Mouse (Mus musculus): ENCODE data around the gene Mybbp1a. TPM values are rescaled to one million over a fixed set of nuclear protein-coding genes. Genes with fewer than 3 reads are reported as not detected.
"Not testable (repeated sequence)": the region's sequence is repeated elsewhere in the genome, so short reads cannot be mapped to it uniquely, and the experiment has no call there.

Mybbp1a gene
- polyA plus RNA-seq, 1 experiment, result 57.1 TPM

GRCm38 (mm10) chr11:72425201-72425600 is 16.0 kb upstream of the Mybbp1a start:
- Histone ChIP-seq H3K4me3 (ENCODE audit: control insufficient read depth, insufficient read depth, low read length) (no peak overlapping the region), H3K27ac (ENCODE audit: control insufficient read depth, insufficient read depth, low read length) (no peak overlapping the region), H3K36me3 (ENCODE audit: control insufficient read depth, insufficient read depth, low read length) (no peaks in the 10 kb centered on the region), H3K27me3 (ENCODE audit: control insufficient read depth, insufficient read depth, low read length) (no peaks in the 10 kb centered on the region), H3K4me1 (replicated peaks; ENCODE audit: control insufficient read depth, insufficient read depth, low read length) (no peaks in the 10 kb centered on the region; the same call in 1 of the 2 replicates)
- TF ChIP-seq CTCF (IDR thresholded peaks at IDR 0.05; ENCODE audit: borderline replicate concordance, control insufficient read depth, extremely low read depth, insufficient read depth, low read length, poor library complexity) (no peak), POLR2A (IDR thresholded peaks at IDR 0.05; ENCODE audit: control insufficient read depth, extremely low read depth, insufficient read depth, low read length, poor library complexity) (no peak)
- DNase-seq, result no peak

GRCm38 (mm10) chr11:72426884-72427283 is 14.3 kb upstream of the Mybbp1a start:
- H3K4me3 ChIP-seq (ENCODE audit: control insufficient read depth, insufficient read depth, low read length), result no peak overlapping the region
- H3K27ac ChIP-seq (ENCODE audit: control insufficient read depth, insufficient read depth, low read length), result no peak overlapping the region
- no peak for TF ChIP-seq CTCF (IDR thresholded peaks at IDR 0.05; ENCODE audit: borderline replicate concordance, control insufficient read depth, extremely low read depth, insufficient read depth, low read length, poor library complexity)
- no peak for TF ChIP-seq POLR2A (IDR thresholded peaks at IDR 0.05; ENCODE audit: control insufficient read depth, extremely low read depth, insufficient read depth, low read length, poor library complexity)
- H3K36me3 ChIP-seq (ENCODE audit: control insufficient read depth, insufficient read depth, low read length), result no peaks in the 10 kb centered on the region
- H3K4me1 ChIP-seq (replicated peaks; ENCODE audit: control insufficient read depth, insufficient read depth, low read length), result no peaks in the 10 kb centered on the region; the same call in 1 of the 2 replicates
- no peaks in the 10 kb centered on the region for H3K27me3 ChIP-seq (ENCODE audit: control insufficient read depth, insufficient read depth, low read length)
- no peak for DNase-seq

GRCm38 (mm10) chr11:72428694-72429093 is 12.5 kb upstream of the Mybbp1a start:
- Histone ChIP-seq H3K27me3 (ENCODE audit: control insufficient read depth, insufficient read depth, low read length) (no peaks in the 10 kb centered on the region), H3K4me1 (replicated peaks; ENCODE audit: control insufficient read depth, insufficient read depth, low read length) (no peaks in the 10 kb centered on the region; the same call in 1 of the 2 replicates), H3K36me3 (ENCODE audit: control insufficient read depth, insufficient read depth, low read length) (no peaks in the 10 kb centered on the region), H3K4me3 (ENCODE audit: control insufficient read depth, insufficient read depth, low read length) (no peak overlapping the region), H3K27ac (ENCODE audit: control insufficient read depth, insufficient read depth, low read length) (no peak overlapping the region)
- TF ChIP-seq CTCF (IDR thresholded peaks at IDR 0.05; ENCODE audit: borderline replicate concordance, control insufficient read depth, extremely low read depth, insufficient read depth, low read length, poor library complexity) (no peak), POLR2A (IDR thresholded peaks at IDR 0.05; ENCODE audit: control insufficient read depth, extremely low read depth, insufficient read depth, low read length, poor library complexity) (no peak)
- WGBS, result 0% methylated on average over 5 of the region's 5 CpGs
- peak; percentile 78 for DNase-seq

- 30% methylated on average over 7 of the region's 7 CpGs for WGBS
- peak overlapping the region; percentile 36; the same call in 1 of the 2 replicates for H3K27ac ChIP-seq (ENCODE audit: control insufficient read depth, insufficient read depth, low read length)
- no peaks in the 10 kb centered on the region for H3K27me3 ChIP-seq (ENCODE audit: control insufficient read depth, insufficient read depth, low read length)
- TF ChIP-seq POLR2A (IDR thresholded peaks at IDR 0.05; ENCODE audit: control insufficient read depth, extremely low read depth, insufficient read depth, low read length, poor library complexity), result no peak
- no peak for TF ChIP-seq CTCF (IDR thresholded peaks at IDR 0.05; ENCODE audit: borderline replicate concordance, control insufficient read depth, extremely low read depth, insufficient read depth, low read length, poor library complexity)
- H3K4me1 ChIP-seq (replicated peaks; ENCODE audit: control insufficient read depth, insufficient read depth, low read length), result no peaks in the 10 kb centered on the region; the same call in 1 of the 2 replicates
- no peaks in the 10 kb centered on the region for H3K36me3 ChIP-seq (ENCODE audit: control insufficient read depth, insufficient read depth, low read length)
- peak overlapping the region; percentile 21; the same call in 1 of the 2 replicates for H3K4me3 ChIP-seq (ENCODE audit: control insufficient read depth, insufficient read depth, low read length)
- DNase-seq, result peak; percentile 78
Observed at GRCm38 (mm10) chr11:72429288-72429690, 11.9 kb upstream of the Mybbp1a start.

GRCm38 (mm10) chr11:72430311-72431068 is 10.7 kb upstream of the Mybbp1a start:
- not testable (repeated sequence) for H3K27me3 ChIP-seq (ENCODE audit: control insufficient read depth, insufficient read depth, low read length); H3K4me1 ChIP-seq (replicated peaks; ENCODE audit: control insufficient read depth, insufficient read depth, low read length); H3K4me3 ChIP-seq (ENCODE audit: control insufficient read depth, insufficient read depth, low read length); H3K27ac ChIP-seq (ENCODE audit: control insufficient read depth, insufficient read depth, low read length); DNase-seq; H3K36me3 ChIP-seq (ENCODE audit: control insufficient read depth, insufficient read depth, low read length)
- WGBS, result 89% methylated on average over 9 of the region's 9 CpGs

- DNase-seq, result no peak
- H3K27me3 ChIP-seq (ENCODE audit: control insufficient read depth, insufficient read depth, low read length), result no peaks in the 10 kb centered on the region
- H3K4me1 ChIP-seq (replicated peaks; ENCODE audit: control insufficient read depth, insufficient read depth, low read length), result no peaks in the 10 kb centered on the region
- no peak within 1 kb of the TSS for H3K27ac ChIP-seq (ENCODE audit: control insufficient read depth, insufficient read depth, low read length)
- H3K4me3 ChIP-seq (ENCODE audit: control insufficient read depth, insufficient read depth, low read length), result no peak within 1 kb of the TSS
- no peaks in the 10 kb centered on the region for H3K36me3 ChIP-seq (ENCODE audit: control insufficient read depth, insufficient read depth, low read length)
- TF ChIP-seq POLR2A (IDR thresholded peaks at IDR 0.05; ENCODE audit: control insufficient read depth, extremely low read depth, insufficient read depth, low read length, poor library complexity), result no peak
- 86% methylated on average over 11 of the region's 11 CpGs for WGBS
Observed at GRCm38 (mm10) chr11:72434963-72435693, 6.0 kb upstream of the Mybbp1a start, which contains the start of gene Ggt6. Gene Ggt6, plus strand, starts transcription at chr11:72435526.

Measured in thymus, adult 2 months (tissue).